Mouse (Mus musculus): ENCODE data around the gene Paxx.

Gene Paxx

GRCm38 (mm10) chr2:25442682-25443081, 18.2 kb downstream of the Paxx start:
- Histone ChIP-seq H3K4me1 (replicated peaks; ENCODE audit: low read depth, low read length) (peaks cover 51% of the 10 kb centered on the region), H3K9me3 (ENCODE audit: low read length) (no peaks in the 10 kb centered on the region), H3K4me3 (replicated peaks; ENCODE audit: low read length) (no peak overlapping the region), H3K27me3 (ENCODE audit: insufficient read depth, low read length) (peaks cover 36% of the 10 kb centered on the region), H3K36me3 (ENCODE audit: insufficient read depth, low read length) (peaks cover 22% of the 10 kb centered on the region)
- no peak for TF ChIP-seq CTCF (conservative IDR thresholded peaks at IDR 0.05; ENCODE audit: low read length)
- no peak for TF ChIP-seq NANOG (IDR thresholded peaks at IDR 0.05; ENCODE audit: borderline replicate concordance, low read length)
- TF ChIP-seq POU5F1 (IDR thresholded peaks at IDR 0.05; ENCODE audit: borderline replicate concordance, low read length) = no peak

GRCm38 (mm10) chr2:25441067-25441466, 19.8 kb downstream of the Paxx start:
- Histone ChIP-seq H3K4me1 (replicated peaks; ENCODE audit: low read depth, low read length) (peaks cover 47% of the 10 kb centered on the region), H3K9me3 (ENCODE audit: low read length) (no peaks in the 10 kb centered on the region), H3K4me3 (replicated peaks; ENCODE audit: low read length) (peak overlapping the region; percentile 37), H3K36me3 (ENCODE audit: insufficient read depth, low read length) (peaks cover 31% of the 10 kb centered on the region), H3K27me3 (ENCODE audit: insufficient read depth, low read length) (peaks cover 34% of the 10 kb centered on the region)
- no peak for TF ChIP-seq POU5F1 (IDR thresholded peaks at IDR 0.05; ENCODE audit: borderline replicate concordance, low read length)
- no peak for TF ChIP-seq NANOG (IDR thresholded peaks at IDR 0.05; ENCODE audit: borderline replicate concordance, low read length)
- TF ChIP-seq CTCF (conservative IDR thresholded peaks at IDR 0.05; ENCODE audit: low read length) = no peak

- Histone ChIP-seq H3K4me1 (replicated peaks; ENCODE audit: low read depth, low read length) (peaks cover 32% of the 10 kb centered on the region), H3K27me3 (ENCODE audit: insufficient read depth, low read length) (peaks cover 43% of the 10 kb centered on the region), H3K36me3 (ENCODE audit: insufficient read depth, low read length) (peaks cover 15% of the 10 kb centered on the region), H3K4me3 (replicated peaks; ENCODE audit: low read length) (no peak overlapping the region), H3K9me3 (ENCODE audit: low read length) (no peaks in the 10 kb centered on the region)
- no peak for TF ChIP-seq CTCF (conservative IDR thresholded peaks at IDR 0.05; ENCODE audit: low read length)
- no peak for TF ChIP-seq POU5F1 (IDR thresholded peaks at IDR 0.05; ENCODE audit: borderline replicate concordance, low read length)
- no peak for TF ChIP-seq NANOG (IDR thresholded peaks at IDR 0.05; ENCODE audit: borderline replicate concordance, low read length)
Measured at GRCm38 (mm10) chr2:25436286-25436820, 24.5 kb downstream of the Paxx start.

- Histone ChIP-seq H3K9me3 (ENCODE audit: low read length) (no peaks in the 10 kb centered on the region), H3K4me1 (replicated peaks; ENCODE audit: low read depth, low read length) (peaks cover 29% of the 10 kb centered on the region), H3K27me3 (ENCODE audit: insufficient read depth, low read length) (peaks cover 50% of the 10 kb centered on the region), H3K36me3 (ENCODE audit: insufficient read depth, low read length) (peaks cover 15% of the 10 kb centered on the region), H3K4me3 (replicated peaks; ENCODE audit: low read length) (no peak overlapping the region)
- TF ChIP-seq NANOG (IDR thresholded peaks at IDR 0.05; ENCODE audit: borderline replicate concordance, low read length) (no peak), POU5F1 (IDR thresholded peaks at IDR 0.05; ENCODE audit: borderline replicate concordance, low read length) (no peak), CTCF (conservative IDR thresholded peaks at IDR 0.05; ENCODE audit: low read length) (no peak)
Measured at GRCm38 (mm10) chr2:25434292-25434691, 26.6 kb downstream of the Paxx start.

- no peaks in the 10 kb centered on the region for H3K9me3 ChIP-seq (ENCODE audit: low read length)
- peaks cover 9% of the 10 kb centered on the region; the same call in 1 of the 2 replicates for H3K36me3 ChIP-seq (ENCODE audit: insufficient read depth, low read length)
- H3K4me1 ChIP-seq (replicated peaks; ENCODE audit: low read depth, low read length) = peaks cover 28% of the 10 kb centered on the region
- peaks cover 55% of the 10 kb centered on the region for H3K27me3 ChIP-seq (ENCODE audit: insufficient read depth, low read length)
- no peak overlapping the region for H3K4me3 ChIP-seq (replicated peaks; ENCODE audit: low read length)
- TF ChIP-seq CTCF (conservative IDR thresholded peaks at IDR 0.05; ENCODE audit: low read length) (no peak), NANOG (IDR thresholded peaks at IDR 0.05; ENCODE audit: borderline replicate concordance, low read length) (no peak), POU5F1 (IDR thresholded peaks at IDR 0.05; ENCODE audit: borderline replicate concordance, low read length) (no peak)
Measured at GRCm38 (mm10) chr2:25433101-25433500, 27.8 kb downstream of the Paxx start.

- Histone ChIP-seq H3K4me3 (replicated peaks; ENCODE audit: low read length) (no peak overlapping the region), H3K27me3 (ENCODE audit: insufficient read depth, low read length) (peaks cover 55% of the 10 kb centered on the region), H3K9me3 (ENCODE audit: low read length) (no peaks in the 10 kb centered on the region), H3K36me3 (ENCODE audit: insufficient read depth, low read length) (peaks cover 9% of the 10 kb centered on the region; the same call in 1 of the 2 replicates), H3K4me1 (replicated peaks; ENCODE audit: low read depth, low read length) (peaks cover 26% of the 10 kb centered on the region)
- TF ChIP-seq NANOG (IDR thresholded peaks at IDR 0.05; ENCODE audit: borderline replicate concordance, low read length) (no peak), CTCF (conservative IDR thresholded peaks at IDR 0.05; ENCODE audit: low read length) (no peak), POU5F1 (IDR thresholded peaks at IDR 0.05; ENCODE audit: borderline replicate concordance, low read length) (no peak)
Measured at GRCm38 (mm10) chr2:25432326-25433098, 28.4 kb downstream of the Paxx start.

- peaks cover 1% of the 10 kb centered on the region; the same call in 1 of the 2 replicates for H3K36me3 ChIP-seq (ENCODE audit: insufficient read depth, low read length)
- TF ChIP-seq NANOG (IDR thresholded peaks at IDR 0.05; ENCODE audit: borderline replicate concordance, low read length) (no peak), POU5F1 (IDR thresholded peaks at IDR 0.05; ENCODE audit: borderline replicate concordance, low read length) (no peak), CTCF (conservative IDR thresholded peaks at IDR 0.05; ENCODE audit: low read length) (no peak)
- H3K27me3 ChIP-seq (ENCODE audit: insufficient read depth, low read length) = peaks cover 56% of the 10 kb centered on the region
- H3K9me3 ChIP-seq (ENCODE audit: low read length) = no peaks in the 10 kb centered on the region
- no peak overlapping the region for H3K4me3 ChIP-seq (replicated peaks; ENCODE audit: low read length)
- H3K4me1 ChIP-seq (replicated peaks; ENCODE audit: low read depth, low read length) = peaks cover 22% of the 10 kb centered on the region
Measured at GRCm38 (mm10) chr2:25431308-25431855, 29.5 kb downstream of the Paxx start.

- Histone ChIP-seq H3K36me3 (ENCODE audit: insufficient read depth, low read length) (no peaks in the 10 kb centered on the region), H3K9me3 (ENCODE audit: low read length) (no peaks in the 10 kb centered on the region), H3K4me1 (replicated peaks; ENCODE audit: low read depth, low read length) (peaks cover 25% of the 10 kb centered on the region), H3K4me3 (replicated peaks; ENCODE audit: low read length) (no peak overlapping the region), H3K27me3 (ENCODE audit: insufficient read depth, low read length) (peaks cover 58% of the 10 kb centered on the region)
- TF ChIP-seq POU5F1 (IDR thresholded peaks at IDR 0.05; ENCODE audit: borderline replicate concordance, low read length) = no peak
- TF ChIP-seq CTCF (conservative IDR thresholded peaks at IDR 0.05; ENCODE audit: low read length) = no peak
- TF ChIP-seq NANOG (IDR thresholded peaks at IDR 0.05; ENCODE audit: borderline replicate concordance, low read length) = no peak
Measured at GRCm38 (mm10) chr2:25430395-25431233, 30.3 kb downstream of the Paxx start.
